Comparison of ENCODE assay signal across 25 mouse cellular contexts in the genomic region with DNA sequence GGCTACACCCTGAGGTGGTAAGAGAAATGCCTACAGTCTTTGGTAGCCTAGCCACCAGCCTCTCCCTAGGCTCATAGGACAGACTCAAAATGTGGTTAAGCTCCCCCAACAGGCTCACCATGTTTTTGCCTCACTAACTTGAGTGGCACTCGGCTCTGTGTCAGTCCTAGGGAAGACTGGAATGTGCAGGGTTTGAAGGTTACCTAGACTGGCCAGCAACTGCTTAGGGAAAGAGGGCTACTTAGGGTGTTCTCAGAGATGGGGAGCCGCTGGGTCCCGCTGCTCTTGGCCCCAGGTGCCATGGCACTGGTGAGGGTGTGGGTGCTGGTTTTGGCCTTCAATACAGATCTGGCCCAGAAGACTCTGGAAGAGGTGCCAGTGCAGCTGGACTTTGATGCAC. TPM values are rescaled to one million over a fixed set of nuclear protein-coding genes. Genes with fewer than 3 reads are reported as not detected.
A peak's percentile ranks its signal among the peaks of the same experiment; 100 is the strongest.
DNase-seq lines count a peak whose midpoint lies in the region; TF ChIP-seq lines count a peak whose summit lies in the region.
"Had no signal": no experiment of that assay in that cellular context is flagged by ENCODE, and none has a peak within 500 bp of the region (broad histone marks: within the 10 kb centered on the region; RNA-seq: fewer than 3 reads in every experiment).

A gene (plus strand): TSS at position 301 of the 400 bp plus-strand sequence.

- no peak within 1 kb of the TSS for H3K27ac ChIP-seq in testis, adult 2 months (ENCODE audit: control insufficient read depth, insufficient read depth, low read depth, low read length)

- no peaks in the 10 kb centered on the region for H3K27me3 ChIP-seq in testis, adult 2 months (ENCODE audit: control insufficient read depth, insufficient read depth, low read length)

- no peaks in the 10 kb centered on the region for H3K36me3 ChIP-seq in testis, adult 2 months (ENCODE audit: control insufficient read depth, insufficient read depth, low read length)
- H3K36me3 ChIP-seq: G1E had no signal

- TF ChIP-seq CTCF in testis, adult 2 months (IDR thresholded peaks at IDR 0.05; ENCODE audit: control insufficient read depth, insufficient read depth, insufficient replicate concordance, low read depth, low read length), result no peak

- TF ChIP-seq POLR2A in testis, adult 2 months (IDR thresholded peaks at IDR 0.05; ENCODE audit: control insufficient read depth, low read depth, low read length), result no peak

- no peak within 1 kb of the TSS for H3K4me3 ChIP-seq in testis, adult 2 months (ENCODE audit: control insufficient read depth, low read depth, low read length)

- H3K4me1 ChIP-seq in testis, adult 2 months (ENCODE audit: control insufficient read depth, insufficient read depth, low read length), result no peaks in the 10 kb centered on the region

- DNase-seq in heart, adult 11 months, result peak; percentile 72
- no peak for DNase-seq in heart, adult 18-20 months
- no peak for DNase-seq in testis, postnatal 14 days (ENCODE audit: low spot score)
- DNase-seq: adrenal gland, adult 2 months; adrenal gland, adult 8-10 months; adrenal gland, postnatal 10 days; adrenal gland, postnatal 14 days; adrenal gland, postnatal 25 days; adrenal gland, postnatal 36 days; B cell, adult 2 months; cerebellum, adult 11 months; cerebellum, adult 11-12 months; cerebellum, adult 18-20 months had no signal

RNA-seq across cellular contexts. Expression of the gene that starts here (rescaled TPM):
- not detected for total RNA-seq in heart, adult 18-20 months (2021)
- 14.4 and 17.0 TPM in 2 replicates for polyA plus RNA-seq in testis, adult 2 months (2012; rRNA removed)
- total RNA-seq: adrenal gland, adult 18-20 months; adrenal gland, adult 2 months; adrenal gland, adult 8-10 months; adrenal gland, postnatal 10 days; adrenal gland, postnatal 14 days; adrenal gland, postnatal 25 days; adrenal gland, postnatal 36 days; adrenal gland, postnatal 4 days; CH12.LX; ES-E14; G1E; MEL had no signal
- polyA plus RNA-seq: activated CD4-positive, CD25-positive, alpha-beta regulatory T cell, adult 4 months; adrenal gland, adult 2 months; brain, embryonic 14.5 days; C2C12; CD4-positive, CD25-positive, alpha-beta regulatory T cell, adult 4 months; G1E; Patski had no signal
